8 mouse cellular contexts compared by ENCODE assay signal in the genomic region with DNA sequence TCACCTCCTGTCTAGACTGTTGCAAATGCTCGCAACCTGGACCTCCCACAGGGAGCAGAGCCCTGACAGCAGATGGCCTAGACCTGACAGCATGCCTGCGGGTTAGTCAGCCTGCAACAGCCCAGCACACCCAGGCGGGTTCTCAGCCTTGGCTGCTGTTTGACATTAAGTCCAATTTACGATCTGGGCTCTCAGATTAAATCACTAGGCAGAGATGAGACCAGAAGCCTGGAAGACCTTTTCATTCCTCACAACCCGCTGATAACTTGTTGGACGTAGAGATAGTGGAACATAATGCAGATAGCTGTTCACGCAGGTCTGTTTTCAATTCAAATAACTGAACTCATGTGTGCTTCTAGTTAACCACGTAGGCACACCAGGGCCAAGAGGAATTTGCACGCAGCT.
DNase-seq lines count a peak whose midpoint lies in the region; ATAC-seq and TF ChIP-seq lines count a peak whose summit lies in the region.

No protein-coding gene starts in this region.

- no peak overlapping the region for H3K4me2 ChIP-seq in kidney, embryonic 15.5 days

- DNase-seq in lung, adult 18-20 months = peak; percentile 4 to 21
- DNase-seq in lung, adult 2 months = no peak
- DNase-seq in cerebellum, postnatal 25 days = peak; percentile 81 to 88
- peak; percentile 47 for DNase-seq in retina, embryonic 14.5 days (ENCODE audit: low spot score)
- DNase-seq in right cerebral cortex, postnatal 36 days (ENCODE audit: low spot score in 2 of 2) = no peak
- no peak for DNase-seq in frontal cortex, postnatal 10 days (ENCODE audit: low spot score in 2 of 2)

- peak; percentile 76 for ATAC-seq in kidney, embryonic 15.5 days (replicated peaks; ENCODE audit: low FRiP score)
- ATAC-seq in megakaryocyte progenitor cell, adult 5-6 weeks (replicated peaks; ENCODE audit: poor library complexity) = no peak

- no peak for TF ChIP-seq POLR2A in lung, adult 2 months (IDR thresholded peaks at IDR 0.05; ENCODE audit: borderline replicate concordance, extremely low read depth, low read depth, low read length)

- 66% methylated on average over 9 of the region's 9 CpGs for WGBS in lung, adult 2 months
- WGBS in kidney, embryonic 15.5 days = 33% methylated on average over 9 of the region's 9 CpGs

- H3K9ac ChIP-seq in kidney, embryonic 15.5 days = no peak overlapping the region

- H3K4me1 ChIP-seq in lung, adult 2 months (ENCODE audit: control insufficient read depth, insufficient read depth, low read length) = no peaks in the 10 kb centered on the region
- no peaks in the 10 kb centered on the region for H3K4me1 ChIP-seq in kidney, embryonic 15.5 days

- no peak for TF ChIP-seq CTCF in lung, adult 2 months (IDR thresholded peaks at IDR 0.05; ENCODE audit: insufficient read depth, low read length)

- H3K4me3 ChIP-seq in lung, adult 2 months (replicated peaks; ENCODE audit: extremely low read depth, low read depth, low read length) = no peak overlapping the region
- H3K4me3 ChIP-seq in kidney, embryonic 15.5 days (replicated peaks) = no peak overlapping the region

- no peak overlapping the region for H3K27ac ChIP-seq in kidney, embryonic 15.5 days

- no peaks in the 10 kb centered on the region for H3K27me3 ChIP-seq in kidney, embryonic 15.5 days

- no peaks in the 10 kb centered on the region for H3K9me3 ChIP-seq in kidney, embryonic 15.5 days (replicated peaks)

- H3K36me3 ChIP-seq in kidney, embryonic 15.5 days = no peaks in the 10 kb centered on the region

Comparison
In these comparisons a context has a peak if more than half of its experiments do, and no peak if none do; other contexts are left out.
1. DNase-seq: peak in lung, adult 18-20 months (2 of 2), cerebellum, postnatal 25 days (2 of 2) and retina, embryonic 14.5 days (single experiment); none in lung, adult 2 months (single experiment), right cerebral cortex, postnatal 36 days (0 of 2) and frontal cortex, postnatal 10 days (0 of 2).